Mouse (Mus musculus) C2C12 (cell line): ENCODE data around the gene Bag1. TPM values are rescaled to one million over a fixed set of nuclear protein-coding genes. Genes with fewer than 3 reads are reported as not detected.

Source experiments
- H3K27me3 ChIP-seq: one replicate; pipeline ENCODE4 v1.6.1; 2011; ENCODE audit not compliant: control insufficient read depth, insufficient read depth, insufficient read length
- H3K36me3 ChIP-seq: one replicate; pipeline ENCODE4 v1.6.1; 2011; ENCODE audit not compliant: control insufficient read depth, insufficient read depth
- H3K4me3 ChIP-seq: one replicate; pipeline ENCODE4 v1.5.1; 2011; ENCODE audit warnings: mild to moderate bottlenecking, control low read depth; ENCODE audit not compliant: poor library complexity, insufficient read depth, severe bottlenecking
- H3K79me2 ChIP-seq: one replicate; pipeline ENCODE4 v1.6.1; 2011; ENCODE audit not compliant: control insufficient read depth, insufficient read depth
- H3K79me3 ChIP-seq: one replicate; pipeline ENCODE4 v1.6.1; 2011; ENCODE audit warnings: low read depth, control low read depth
- H3ac ChIP-seq: one replicate; pipeline ENCODE3; 2011; ENCODE audit warnings: low read depth; ENCODE audit not compliant: control insufficient read depth, insufficient read length
- CEBPB ChIP-seq: IDR thresholded peaks from one replicate; pipeline ENCODE4 v1.6.1; 2011; ENCODE audit warnings: low read depth, mild to moderate bottlenecking, control low read depth, moderate library complexity
- CTCF ChIP-seq: IDR thresholded peaks from one replicate; pipeline ENCODE4 v1.5.1; 2011; ENCODE audit not compliant: control insufficient read depth, insufficient read depth, insufficient read length
- FOSL1 ChIP-seq: IDR thresholded peaks from one replicate; pipeline ENCODE4 v1.8.0; 2011; ENCODE audit warnings: mild to moderate bottlenecking, low read length; ENCODE audit not compliant: poor library complexity, insufficient read depth, severe bottlenecking
- MAX ChIP-seq: IDR thresholded peaks from one replicate; pipeline ENCODE4 v1.6.1; 2011; ENCODE audit warnings: mild to moderate bottlenecking, control low read depth
- MYOD1 ChIP-seq: IDR thresholded peaks from one replicate; pipeline ENCODE4 v1.6.1; 2011; ENCODE audit warnings: low read depth; ENCODE audit not compliant: control insufficient read depth, insufficient read length
- MYOG ChIP-seq: IDR thresholded peaks from one replicate; pipeline ENCODE4 v1.6.1; 2011; ENCODE audit not compliant: control insufficient read depth, insufficient read length; ENCODE audit errors: extremely low read depth
- USF1 ChIP-seq: IDR thresholded peaks from one replicate; pipeline ENCODE4 v1.6.1; 2011; ENCODE audit warnings: low read depth, mild to moderate bottlenecking, control low read depth, moderate library complexity
- microRNA-seq: library from miRNA; unstranded; fragments of <30 nt; microRNA quantifications from one replicate; pipeline ENCODE4, GENCODE M21; 2019; ENCODE audit warnings: borderline microRNAs expressed
- polyA plus RNA-seq: library from polyadenylated mRNA; unstranded; fragments of >200 nt; fragmentation: generic; extraction: Trizol; gene quantifications from one replicate; pipeline ENCODE4 v1.2.1, GENCODE M21; 2012; ENCODE audit warnings: missing spikeins

The Bag1 gene
- polyA plus RNA-seq, 1 experiment, result 170 TPM

DNA sequence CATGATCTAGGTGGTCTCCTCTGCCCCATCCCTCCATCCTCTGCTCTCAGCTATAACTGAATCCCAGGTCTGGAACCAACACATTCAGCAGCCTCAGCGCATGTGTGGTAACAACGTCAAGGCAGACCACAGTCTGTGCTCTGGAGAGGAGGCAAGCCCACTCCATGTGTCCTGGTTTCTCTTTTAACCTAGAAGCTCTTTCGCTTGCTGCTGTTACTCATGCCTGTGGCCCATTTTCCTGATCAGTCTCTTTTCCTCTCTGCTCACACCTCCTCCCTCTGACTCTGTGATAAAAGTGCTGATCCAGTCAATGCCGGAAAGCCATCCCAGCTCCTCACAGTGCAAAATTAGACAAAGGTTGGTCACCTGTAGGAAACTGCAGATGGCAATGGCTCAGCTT, 58.1 kb downstream of the Bag1 start:
- H3K4me3 ChIP-seq, result no peak overlapping the region
- TF ChIP-seq FOSL1, result no peak
- TF ChIP-seq MYOG, result no peak
- no peak for TF ChIP-seq MAX
- TF ChIP-seq USF1, result no peak
- no peak for TF ChIP-seq CEBPB
- TF ChIP-seq MYOD1, result no peak
- no peak for TF ChIP-seq CTCF
- H3K79me3 ChIP-seq, result no peaks in the 10 kb centered on the region
- H3K27me3 ChIP-seq, result no peaks in the 10 kb centered on the region
- no peak overlapping the region for H3ac ChIP-seq
- no peaks in the 10 kb centered on the region for H3K36me3 ChIP-seq
- H3K79me2 ChIP-seq, result no peaks in the 10 kb centered on the region

DNA sequence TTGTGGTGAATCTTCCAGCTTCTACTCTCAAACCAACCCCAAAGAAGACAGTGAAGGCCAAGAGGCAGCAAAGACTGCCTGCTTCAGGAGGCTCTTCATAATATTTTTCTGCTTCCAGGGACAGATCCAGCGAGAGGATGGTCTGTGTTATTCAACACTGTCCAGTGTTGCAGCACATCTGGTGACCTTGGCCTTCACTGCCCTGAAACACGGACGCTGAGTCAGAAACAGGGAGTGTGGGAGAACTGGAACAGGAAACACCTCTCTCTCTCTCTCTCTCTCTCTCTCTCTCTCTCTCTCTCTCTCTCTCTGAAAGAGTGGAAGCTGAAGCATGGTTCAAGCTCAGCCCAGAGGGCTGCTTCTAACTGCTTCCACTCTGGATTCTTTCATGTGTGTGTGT, 58.8 kb downstream of the Bag1 start:
- no peaks in the 10 kb centered on the region for H3K79me2 ChIP-seq

DNA sequence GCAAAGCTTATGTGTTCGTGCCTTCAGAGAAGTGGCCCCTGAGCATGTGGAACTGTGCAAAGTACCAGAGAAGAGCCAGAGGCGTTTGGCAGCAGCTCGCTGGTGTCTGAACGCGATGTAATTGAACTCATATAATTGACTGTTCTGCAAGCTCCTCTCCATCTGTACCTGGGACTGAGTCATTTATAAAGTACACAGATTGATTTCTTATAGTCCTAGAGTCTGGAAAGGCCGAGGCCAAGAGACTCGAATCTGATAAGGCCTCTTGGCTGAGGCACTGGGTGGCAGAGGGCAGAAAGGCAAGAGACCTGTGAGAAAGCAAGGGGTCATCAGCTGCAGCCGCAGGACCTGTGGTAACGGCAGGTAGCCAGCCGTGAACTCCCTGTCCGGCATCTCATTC, 59.3 kb downstream of the Bag1 start:
- Histone ChIP-seq H3K27me3 (no peaks in the 10 kb centered on the region), H3ac (no peak overlapping the region), H3K36me3 (no peaks in the 10 kb centered on the region), H3K79me3 (no peaks in the 10 kb centered on the region), H3K4me3 (no peak overlapping the region), H3K79me2 (no peaks in the 10 kb centered on the region)
- TF ChIP-seq USF1 (no peak), MYOG (no peak), FOSL1 (no peak), CEBPB (no peak), CTCF (no peak), MAX (no peak), MYOD1 (no peak)

More for the DNA sequence above, 58.8 kb downstream of the Bag1 start:
- H3K36me3 ChIP-seq, result no peaks in the 10 kb centered on the region
- H3K79me3 ChIP-seq, result no peaks in the 10 kb centered on the region
- H3K4me3 ChIP-seq, result no peak overlapping the region
- H3K27me3 ChIP-seq, result no peaks in the 10 kb centered on the region
- no peak overlapping the region for H3ac ChIP-seq
- TF ChIP-seq CEBPB (no peak), FOSL1 (no peak), MYOD1 (no peak), CTCF (no peak), USF1 (no peak), MYOG (no peak), MAX (no peak)

Small RNA genes lying within 50 kb of the gene (microRNA-seq; reads per million reads assigned to microRNA genes)
- gene Mir3094, result 1.3 reads per million, percentile 29 among the genes with 10 or more reads in this experiment

Other genes starting within 250 kb of the Bag1 start
- 13.9 TPM for gene Aptx, start 245.1 kb downstream of the Bag1 start, polyA plus RNA-seq
- 106 TPM for gene Dnaja1, start 226.1 kb downstream of the Bag1 start, polyA plus RNA-seq
- gene Smu1, start 190.4 kb downstream of the Bag1 start, polyA plus RNA-seq, result 81.4 TPM
- gene B4galt1, start 94.3 kb downstream of the Bag1 start, polyA plus RNA-seq, result 42.2 TPM
- gene Spink4, start 28.2 kb downstream of the Bag1 start, polyA plus RNA-seq, result not detected
- gene Chmp5, start 113 bp upstream of the Bag1 start, polyA plus RNA-seq, result 48.8 TPM
- 29.0 TPM for gene Nfx1, start 22.6 kb upstream of the Bag1 start, polyA plus RNA-seq
- not detected for gene Aqp7, start 99.8 kb upstream of the Bag1 start, polyA plus RNA-seq
- gene Aqp3, start 149.9 kb upstream of the Bag1 start, polyA plus RNA-seq, result 0.06 TPM
- gene Nol6, start 176.2 kb upstream of the Bag1 start, polyA plus RNA-seq, result 29.4 TPM
- gene Ube2r2, start 187.4 kb upstream of the Bag1 start, polyA plus RNA-seq, result 49.1 TPM